Mouse (Mus musculus) olfactory bulb, adult 2 months (tissue): ENCODE results near the gene Magi2.

Experiments used
- CTCF ChIP-seq: fragments of 200-500 bp; IDR thresholded peaks from 2 replicates; pipeline ENCODE4 v1.5.1; 2012; ENCODE audit warnings: low read depth, mild to moderate bottlenecking, low read length, moderate library complexity; ENCODE audit not compliant: insufficient read depth
- POLR2A ChIP-seq: fragments of 200-500 bp; IDR thresholded peaks from 2 replicates; pipeline ENCODE4 v1.6.1; 2012; ENCODE audit warnings: mild to moderate bottlenecking, low read depth, low read length, moderate library complexity; ENCODE audit not compliant: insufficient read depth

DNA sequence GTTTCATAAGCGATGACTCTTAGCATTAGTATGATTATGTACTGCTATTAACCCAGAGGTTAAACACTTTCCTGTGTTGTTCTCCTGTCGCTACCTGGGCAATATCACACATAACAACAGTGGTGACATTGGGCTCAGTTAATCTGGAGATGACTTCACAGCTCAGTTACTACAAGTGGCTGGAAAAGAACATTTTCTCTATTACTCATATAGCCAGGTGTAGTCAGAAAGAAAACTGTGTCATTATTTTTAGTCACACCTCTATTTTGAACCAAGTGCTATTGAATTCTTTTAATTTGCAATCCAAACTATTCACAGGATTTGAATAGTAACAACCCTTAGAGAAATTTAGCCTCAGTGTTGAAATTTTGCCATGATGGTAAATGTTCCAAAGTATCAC is 821.5 kb downstream of the Magi2 start:
- TF ChIP-seq POLR2A (no peak), CTCF (no peak)
